Mouse (Mus musculus) lung, postnatal 0 days (tissue): ENCODE results near the gene Tbx19.

ENCODE experiments used
- CTCF ChIP-seq: IDR thresholded peaks from 2 replicates; pipeline ENCODE4 v1.5.1; 2016; ENCODE audit warnings: antibody characterized with exemption, mild to moderate bottlenecking
- EP300 ChIP-seq: IDR thresholded peaks from 2 replicates; pipeline ENCODE4 v1.6.1; 2016; ENCODE audit warnings: antibody characterized with exemption, mild to moderate bottlenecking, control low read depth

DNA sequence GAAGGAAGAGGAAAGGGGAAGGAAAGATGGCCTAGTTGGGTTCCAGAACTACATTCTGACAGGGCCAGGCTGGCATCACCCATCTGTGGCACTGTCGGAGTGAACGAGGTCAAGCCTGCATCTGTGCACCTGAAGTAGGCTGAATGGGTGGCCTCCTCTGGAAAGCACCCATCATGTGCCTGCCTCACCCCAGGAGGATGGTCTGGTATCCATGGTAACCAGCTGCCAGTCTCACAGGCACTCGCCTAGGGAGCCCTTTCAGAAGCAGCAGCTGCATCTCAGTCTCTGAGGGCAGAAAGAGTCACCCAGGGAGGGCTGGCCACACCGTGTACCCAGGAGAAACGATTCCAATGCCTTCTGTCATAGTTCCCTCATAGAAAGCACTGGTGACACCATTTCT lies 26.8 kb upstream of the Tbx19 start:
- no peak for TF ChIP-seq CTCF
- no peak for TF ChIP-seq EP300
